Comparison of ENCODE assay signal across 7 mouse cellular contexts in the genomic region with DNA sequence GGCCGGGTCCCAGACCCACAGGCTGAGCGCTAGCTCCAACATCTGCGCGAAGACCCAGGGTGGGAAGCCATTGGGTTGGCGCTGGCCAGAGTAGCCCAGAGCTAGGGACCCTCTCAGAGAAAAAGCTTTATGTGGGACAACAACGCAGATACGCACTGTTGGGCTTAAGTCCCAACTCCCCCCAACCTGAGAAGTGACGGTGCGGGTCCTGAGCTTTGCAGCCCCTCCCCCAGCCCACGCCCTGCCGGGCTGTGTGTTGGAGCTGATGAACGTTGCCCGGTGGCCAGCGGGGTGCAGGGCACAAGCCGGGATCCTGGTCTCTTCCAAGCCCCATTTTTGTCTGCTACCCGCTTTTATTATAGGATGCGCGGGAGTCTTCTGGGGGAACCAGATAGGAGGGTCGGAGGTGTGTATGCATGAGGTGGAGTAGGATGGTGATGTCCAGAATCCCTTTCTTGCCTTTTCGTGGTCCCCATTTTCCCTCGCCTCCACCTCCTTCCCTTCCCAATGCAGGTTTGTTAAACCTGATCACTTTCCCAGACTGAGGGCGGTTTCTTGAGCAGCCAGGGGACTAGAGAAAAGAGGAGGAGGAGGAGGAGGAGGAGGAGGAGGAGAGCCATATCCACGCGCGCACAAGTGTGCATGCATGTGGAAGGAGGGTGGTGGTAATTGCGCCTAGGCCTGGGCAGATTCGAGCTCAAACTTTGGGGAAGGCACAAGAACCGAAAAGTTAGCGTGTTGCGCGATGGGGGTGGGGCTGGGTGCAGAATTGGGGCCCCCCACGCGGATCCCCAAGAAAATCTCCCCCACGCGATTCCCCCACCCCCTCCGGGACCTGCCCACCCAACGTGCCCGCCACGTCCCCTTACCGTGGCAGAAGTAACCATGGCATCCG. TPM values are rescaled to one million over a fixed set of nuclear protein-coding genes. Genes with fewer than 3 reads are reported as not detected.
DNase-seq lines count a peak whose midpoint lies in the region; ATAC-seq and TF ChIP-seq lines count a peak whose summit lies in the region.

No protein-coding gene starts in this region.

- peak overlapping the region; percentile 43 to 47; a peak in 3 of 4 replicates for H3K4me3 ChIP-seq in ES-E14 (ENCODE audit: insufficient read depth in 1 of 2, low read depth in 1 of 2, low read length in 2 of 2, poor library complexity in 1 of 2, severe bottlenecking in 1 of 2)
- H3K4me3 ChIP-seq in brown adipose tissue, adult 24 weeks (ENCODE audit: insufficient read depth, low read depth, low read length), result peak overlapping the region; percentile 81
- H3K4me3 ChIP-seq in heart, embryonic 12.5 days, result peak overlapping the region; percentile 54
- peak overlapping the region; percentile 63 for H3K4me3 ChIP-seq in limb, embryonic 11.5 days (ENCODE audit: low read depth, low read length)

- no peak overlapping the region for H3K9ac ChIP-seq in ES-E14 (ENCODE audit: insufficient read depth, low read depth, low read length, poor library complexity, severe bottlenecking)
- peak overlapping the region; percentile 70 for H3K9ac ChIP-seq in heart, embryonic 12.5 days
- peak overlapping the region; percentile 76 for H3K9ac ChIP-seq in limb, embryonic 11.5 days (ENCODE audit: low read length)

- peaks cover 21% of the 10 kb centered on the region; the same call in 1 of the 2 replicates for H3K27me3 ChIP-seq in heart, embryonic 12.5 days (replicated peaks)
- H3K27me3 ChIP-seq in limb, embryonic 11.5 days (ENCODE audit: control insufficient read depth, insufficient read depth, low read length), result no peaks in the 10 kb centered on the region

- no peaks in the 10 kb centered on the region for H3K36me3 ChIP-seq in ES-E14 (ENCODE audit: control insufficient read depth, insufficient read depth, low read length, poor library complexity, severe bottlenecking)
- H3K36me3 ChIP-seq in heart, embryonic 12.5 days, result no peaks in the 10 kb centered on the region
- no peaks in the 10 kb centered on the region for H3K36me3 ChIP-seq in limb, embryonic 11.5 days (ENCODE audit: control insufficient read depth, insufficient read depth, low read length)

- H3K9me3 ChIP-seq in ES-E14 (ENCODE audit: control insufficient read depth, insufficient read depth, low read depth, low read length), result no peaks in the 10 kb centered on the region
- no peaks in the 10 kb centered on the region for H3K9me3 ChIP-seq in heart, embryonic 12.5 days (replicated peaks)
- H3K9me3 ChIP-seq in limb, embryonic 11.5 days (ENCODE audit: control insufficient read depth, low read length), result no peaks in the 10 kb centered on the region

- H3K4me1 ChIP-seq in ES-E14 (ENCODE audit: control insufficient read depth in 2 of 2, insufficient read depth in 2 of 2, low read length in 2 of 2, poor library complexity in 1 of 2), result peaks cover 0 to 11% of the 10 kb centered on the region in 2 experiments; a peak in 1 of 4 replicates
- H3K4me1 ChIP-seq in brown adipose tissue, adult 24 weeks (ENCODE audit: control insufficient read depth, insufficient read depth, insufficient read length, low read length), result peaks cover 21% of the 10 kb centered on the region
- peaks cover 62% of the 10 kb centered on the region for H3K4me1 ChIP-seq in heart, embryonic 12.5 days (replicated peaks)
- H3K4me1 ChIP-seq in limb, embryonic 11.5 days (ENCODE audit: control insufficient read depth, insufficient read depth, low read length), result peaks cover 17% of the 10 kb centered on the region; the same call in 1 of the 2 replicates

- no peak for DNase-seq in ES-E14 (ENCODE audit: low read depth, low spot score)
- DNase-seq in limb, embryonic 11.5 days (ENCODE audit: low spot score), result peak; percentile 68
- DNase-seq in retina, postnatal 1 day, result peak; percentile 38
- no peak for DNase-seq in left cerebral cortex, adult 8-10 months (ENCODE audit: low spot score in 2 of 2)
- no peak for DNase-seq in gastrocnemius, adult 18-20 months (ENCODE audit: low spot score)

- H3K4me2 ChIP-seq in heart, embryonic 12.5 days, result peak overlapping the region; percentile 91
- peak overlapping the region; percentile 92 for H3K4me2 ChIP-seq in limb, embryonic 11.5 days (ENCODE audit: low read depth, severe bottlenecking)

- ATAC-seq in heart, embryonic 12.5 days (ENCODE audit: insufficient number of reproducible peaks, low FRiP score), result 0 out of 2 replicates have a peak, but pooled peaks have one; percentile 4
- ATAC-seq in limb, embryonic 11.5 days (ENCODE audit: insufficient number of reproducible peaks, low FRiP score, low TSS enrichment, low read depth), result no peak

- under 1% methylated on average over 40 of the region's 41 CpGs for WGBS in heart, embryonic 12.5 days
- WGBS in limb, embryonic 11.5 days, result under 1% methylated on average over 41 of the region's 41 CpGs

- H3K27ac ChIP-seq in ES-E14 (ENCODE audit: insufficient read depth, low read depth, low read length, poor library complexity, severe bottlenecking), result no peak overlapping the region
- H3K27ac ChIP-seq in brown adipose tissue, adult 24 weeks (replicated peaks; ENCODE audit: low read depth, low read length), result peak overlapping the region; percentile 80
- 0 out of 2 replicates have a peak overlapping the region, but pooled peaks have one; percentile 51 for H3K27ac ChIP-seq in heart, embryonic 12.5 days (ENCODE audit: poor library complexity, severe bottlenecking)
- peak overlapping the region; percentile 72; the same call in 1 of the 2 replicates for H3K27ac ChIP-seq in limb, embryonic 11.5 days (replicated peaks; ENCODE audit: low read depth, low read length)

- in situ Hi-C loops in ES-E14 (cut with MboI; ENCODE audit: low sequenced_read_pairs in 2 of 2, unreplicated experiment in 2 of 2), result no loop called here

TF ChIP-seq in ES-E14, 5 proteins besides CTCF, POLR2A, EP300 and RAD21:
- no peak for TF ChIP-seq CHD2 (IDR thresholded peaks at IDR 0.05; ENCODE audit: low read depth, low read length)
- no peak for TF ChIP-seq ZNF384 (IDR thresholded peaks at IDR 0.05; ENCODE audit: low read depth, low read length)
- no peak for TF ChIP-seq MAFK (IDR thresholded peaks at IDR 0.05; ENCODE audit: insufficient read depth, low read depth, low read length)
- TF ChIP-seq ZC3H11A (IDR thresholded peaks at IDR 0.05; ENCODE audit: borderline replicate concordance, low read depth, low read length), result no peak
- no peak for TF ChIP-seq HCFC1 (IDR thresholded peaks at IDR 0.05; ENCODE audit: borderline replicate concordance, insufficient read depth, low read length)

RNA-seq across cellular contexts. Expression of gene Ntf3, which starts 2.6 kb away (rescaled TPM):
- total RNA-seq in ES-E14 (2012; rRNA removed), result 0.37 and 0.54 TPM in 2 replicates
- 1.7 and 5.7 TPM in 2 replicates for polyA plus RNA-seq in brown adipose tissue, adult 24 weeks (2012; ENCODE audit: insufficient read depth, insufficient read length, missing spikeins)
- polyA plus RNA-seq in heart, embryonic 12.5 days (2016; fragmentation: Nextera tagmentation; extraction: Ambion mirVana), result 8.2 and 8.9 TPM in 2 replicates
- 26.8 and 29.7 TPM in 2 replicates for polyA plus RNA-seq in limb, embryonic 11.5 days (2014; fragmentation: Nextera tagmentation; extraction: Ambion mirVana)
- total RNA-seq in left cerebral cortex, adult 8-10 months (2022), result 1 to 10 TPM; 2.1 to 2.5 (median 2.3) TPM
- total RNA-seq in gastrocnemius, adult 18-20 months (2021), result 1 to 10 TPM; 1.5 to 1.8 TPM

Comparison
In these comparisons a context has a peak if more than half of its experiments do, and no peak if none do; other contexts are left out.
1. DNase-seq: peak in limb, embryonic 11.5 days (single experiment) and retina, postnatal 1 day (single experiment); none in ES-E14 (single experiment), left cerebral cortex, adult 8-10 months (0 of 2) and gastrocnemius, adult 18-20 months (single experiment).
2. Peak in every context shown above with its lines, with median percentiles within 50 percentile points of each other: H3K4me3 ChIP-seq.